Mouse (Mus musculus) thymus, adult 2 months (tissue): Measurements from ENCODE around the gene Tmem35b.

ENCODE experiments used
- CTCF ChIP-seq: fragments of 200-500 bp; IDR thresholded peaks from 2 replicates; pipeline ENCODE4 v1.5.1; 2012; ENCODE audit warnings: mild to moderate bottlenecking, control low read depth, low read length, moderate library complexity, borderline replicate concordance; ENCODE audit not compliant: control insufficient read depth, poor library complexity, insufficient read depth; ENCODE audit errors: extremely low read depth
- POLR2A ChIP-seq: fragments of 200-500 bp; IDR thresholded peaks from 2 replicates; pipeline ENCODE4 v1.6.1; 2012; ENCODE audit warnings: mild to moderate bottlenecking, low read length, control low read depth, moderate library complexity; ENCODE audit not compliant: control insufficient read depth, poor library complexity, insufficient read depth; ENCODE audit errors: extremely low read depth

- TF ChIP-seq CTCF (no peak), POLR2A (no peak)
Observed at GRCm38 (mm10) chr4:127074915-127075314, 48.6 kb upstream of the Tmem35b start.
